Mouse (Mus musculus): ENCODE measurements at regions not wholly inside any gene's neighbourhood (a gene's known extent, or its start where the extent isn't known, plus 50 kb on each side); places are given as distances from the start of the nearest gene placed in this dataset.

- no peak for TF ChIP-seq CTCF (IDR thresholded peaks at IDR 0.05; ENCODE audit: borderline replicate concordance, insufficient read depth, low read length)
- no peak for TF ChIP-seq POLR2A (IDR thresholded peaks at IDR 0.05; ENCODE audit: low read depth, low read length)
Measured at GRCm38 (mm10) chr1:133486370-133486769, 62.2 kb upstream of the Sox13 start.

GRCm38 (mm10) chr1:133482891-133483290 lies 58.7 kb upstream of the Sox13 start:
- no peak overlapping the region for H3K27ac ChIP-seq (ENCODE audit: insufficient read depth, low read length)
- TF ChIP-seq POLR2A (IDR thresholded peaks at IDR 0.05; ENCODE audit: low read depth, low read length) (no peak), CTCF (IDR thresholded peaks at IDR 0.05; ENCODE audit: borderline replicate concordance, insufficient read depth, low read length) (no peak)
- 0 out of 2 replicates have a peak, but pooled peaks cover 3% of the 10 kb centered on the region for H3K4me1 ChIP-seq (ENCODE audit: control insufficient read depth, insufficient read depth, low read length)
- H3K4me3 ChIP-seq (ENCODE audit: insufficient read depth, low read length): no peak overlapping the region

More at GRCm38 (mm10) chr1:133486370-133486769, 62.2 kb upstream of the Sox13 start:
- Histone ChIP-seq H3K4me1 (ENCODE audit: control insufficient read depth, insufficient read depth, low read length) (0 out of 2 replicates have a peak, but pooled peaks cover 3% of the 10 kb centered on the region), H3K27ac (ENCODE audit: insufficient read depth, low read length) (no peak overlapping the region), H3K4me3 (ENCODE audit: insufficient read depth, low read length) (no peak overlapping the region)

GRCm38 (mm10) chr1:133474546-133474945 lies 50.4 kb upstream of the Sox13 start:
- H3K4me3 ChIP-seq (ENCODE audit: insufficient read depth, low read length): no peak overlapping the region
- TF ChIP-seq POLR2A (IDR thresholded peaks at IDR 0.05; ENCODE audit: low read depth, low read length) (no peak), CTCF (IDR thresholded peaks at IDR 0.05; ENCODE audit: borderline replicate concordance, insufficient read depth, low read length) (no peak)
- peaks cover 24% of the 10 kb centered on the region for H3K4me1 ChIP-seq (ENCODE audit: control insufficient read depth, insufficient read depth, low read length)
- no peak overlapping the region for H3K27ac ChIP-seq (ENCODE audit: insufficient read depth, low read length)

Measured in embryonic fibroblast, embryonic 13.5 days (primary cell).